Mouse (Mus musculus) megakaryocyte, embryonic 14.5 days (primary cell): ENCODE data around the gene Bok.

Experiments
- FLI1 ChIP-seq: IDR thresholded peaks from 2 replicates; pipeline ENCODE4 v1.6.1; 2012; ENCODE audit warnings: low read length, inconsistent platforms, mixed read lengths
- GATA1 ChIP-seq: IDR thresholded peaks from 3 replicates; pipeline ENCODE4 v1.6.1; 2012; ENCODE audit warnings: mixed read lengths, low read length, inconsistent platforms, borderline replicate concordance

GRCm38 (mm10) chr1:93693502-93693901 is 8.0 kb downstream of the Bok start:
- TF ChIP-seq GATA1 (no peak), FLI1 (no peak)
